Mouse (Mus musculus) stomach, embryonic 16.5 days (tissue): Measurements from ENCODE around the gene Ednrb. TPM values are rescaled to one million over a fixed set of nuclear protein-coding genes. Genes with fewer than 3 reads are reported as not detected.
A peak's percentile ranks its signal among the peaks of the same experiment; 100 is the strongest.
"Not testable (repeated sequence)": the region's sequence is repeated elsewhere in the genome, so short reads cannot be mapped to it uniquely, and the experiment has no call there.

Source experiments
- ATAC-seq: fragments of 200-750 bp; cut with Nextera tagmentation; 2 replicates; pipeline ENCODE4 v1.8.0; 2017; ENCODE audit warnings: moderate number of reproducible peaks, moderate TSS enrichment; ENCODE audit not compliant: insufficient read depth, low FRiP score
- H3K27ac ChIP-seq: fragments of 300-500 bp; sonication (generic); 2 replicates; pipeline ENCODE4 v1.5.1; 2014; ENCODE audit warnings: low read length
- H3K27me3 ChIP-seq: fragments of 300-500 bp; sonication (generic); 2 replicates; pipeline ENCODE4 v1.6.1; 2014; ENCODE audit warnings: low read length, control low read depth, mixed read lengths; ENCODE audit not compliant: control insufficient read depth, insufficient read depth
- H3K36me3 ChIP-seq: fragments of 300-500 bp; sonication (generic); 2 replicates; pipeline ENCODE4 v1.6.1; 2014; ENCODE audit warnings: low read length; ENCODE audit not compliant: control insufficient read depth, insufficient read depth
- H3K4me1 ChIP-seq: fragments of 300-500 bp; sonication (generic); 2 replicates; pipeline ENCODE4 v1.6.1; 2014; ENCODE audit warnings: low read length, control low read depth, mixed read lengths; ENCODE audit not compliant: control insufficient read depth, insufficient read depth
- H3K4me2 ChIP-seq: fragments of 300-500 bp; sonication (generic); 2 replicates; pipeline ENCODE4 v1.6.1; 2014; ENCODE audit warnings: low read depth, low read length, mixed read lengths
- H3K4me3 ChIP-seq: fragments of 300-500 bp; sonication (generic); replicated peaks from 2 replicates; pipeline ENCODE4 v1.5.1; 2014; ENCODE audit warnings: mild to moderate bottlenecking, low read length
- H3K9ac ChIP-seq: fragments of 300-500 bp; sonication (generic); 2 replicates; pipeline ENCODE4 v1.6.1; 2014; ENCODE audit warnings: low read length
- H3K9me3 ChIP-seq: fragments of 300-500 bp; sonication (generic); replicated peaks from 2 replicates; pipeline ENCODE4 v1.6.1; 2016; ENCODE audit warnings: low read length, control low read depth; ENCODE audit not compliant: control insufficient read depth
- WGBS: fragments of 180-500 bp; shearing (Covaris S2); extraction: QIAGEN DNeasy Blood & Tissue Kit; methylation state at CpG from one replicate; pipeline ENCODE4 v1.1.7; 2014; 5-methylcytosine and 5-hydroxymethylcytosine counted together
- polyA plus RNA-seq: library from polyadenylated mRNA; unstranded; fragments of >200 nt; fragmentation: Nextera tagmentation; extraction: Ambion mirVana; gene quantifications from 2 replicates; pipeline ENCODE4 v1.2.1, GENCODE M21; 2015

Gene Ednrb
- polyA plus RNA-seq, 1 experiment from 2014 or later, result 109 TPM

GRCm38 (mm10) chr14:103780336-103780735 lies 63.9 kb downstream of the Ednrb start:
- H3K27me3 ChIP-seq, H3K4me1 ChIP-seq, H3K36me3 ChIP-seq, ATAC-seq, H3K4me3 ChIP-seq, H3K9me3 ChIP-seq, H3K4me2 ChIP-seq, H3K9ac ChIP-seq, H3K27ac ChIP-seq: not testable (repeated sequence)
- 91% methylated on average over 6 of the region's 6 CpGs for WGBS

GRCm38 (mm10) chr14:103779276-103779675 lies 64.9 kb downstream of the Ednrb start:
- H3K9me3 ChIP-seq, result no peaks in the 10 kb centered on the region
- no peaks in the 10 kb centered on the region for H3K36me3 ChIP-seq
- no peaks in the 10 kb centered on the region for H3K27me3 ChIP-seq
- 0 out of 2 replicates have a peak overlapping the region, but pooled peaks have one; percentile 49 for H3K4me2 ChIP-seq
- peak overlapping the region; percentile 20; the same call in 1 of the 2 replicates for H3K27ac ChIP-seq
- H3K9ac ChIP-seq, result no peak overlapping the region
- WGBS, result 58% methylated on average over 6 of the region's 6 CpGs
- no peak overlapping the region for H3K4me3 ChIP-seq
- ATAC-seq, result no peak
- H3K4me1 ChIP-seq, result peaks cover 3% of the 10 kb centered on the region; the same call in 1 of the 2 replicates

- WGBS, result 44% methylated on average over 13 of the region's 13 CpGs
- Histone ChIP-seq H3K4me2 (peak overlapping the region; percentile 49), H3K9ac (peak overlapping the region; percentile 37; the same call in 1 of the 2 replicates), H3K36me3 (no peaks in the 10 kb centered on the region), H3K9me3 (no peaks in the 10 kb centered on the region), H3K27me3 (no peaks in the 10 kb centered on the region), H3K4me1 (peaks cover 3% of the 10 kb centered on the region; the same call in 1 of the 2 replicates), H3K4me3 (peak overlapping the region; percentile 15), H3K27ac (peak overlapping the region; percentile 84)
- ATAC-seq, result peak; percentile 61; the same call in 1 of the 2 replicates
Measured at GRCm38 (mm10) chr14:103778533-103779151, 65.6 kb downstream of the Ednrb start.

GRCm38 (mm10) chr14:103778009-103778431 lies 66.2 kb downstream of the Ednrb start:
- peak; percentile 76; the same call in 1 of the 2 replicates for ATAC-seq
- WGBS, result 21% methylated on average over 12 of the region's 12 CpGs
- H3K4me2 ChIP-seq, result peak overlapping the region; percentile 49
- H3K27me3 ChIP-seq, result no peaks in the 10 kb centered on the region
- H3K4me3 ChIP-seq, result peak overlapping the region; percentile 15
- H3K4me1 ChIP-seq, result peaks cover 3% of the 10 kb centered on the region; the same call in 1 of the 2 replicates
- no peaks in the 10 kb centered on the region for H3K36me3 ChIP-seq
- no peaks in the 10 kb centered on the region for H3K9me3 ChIP-seq
- H3K9ac ChIP-seq, result peak overlapping the region; percentile 37
- peak overlapping the region; percentile 84 for H3K27ac ChIP-seq

- no peak for ATAC-seq
- Histone ChIP-seq H3K9me3 (no peaks in the 10 kb centered on the region), H3K36me3 (no peaks in the 10 kb centered on the region), H3K9ac (no peak overlapping the region), H3K27ac (peak overlapping the region; percentile 84; the same call in 1 of the 2 replicates), H3K4me3 (no peak overlapping the region), H3K4me2 (no peak overlapping the region), H3K27me3 (no peaks in the 10 kb centered on the region), H3K4me1 (peaks cover 3% of the 10 kb centered on the region; the same call in 1 of the 2 replicates)
- 63% methylated on average over 4 of the region's 4 CpGs for WGBS
Measured at GRCm38 (mm10) chr14:103777386-103777785, 66.8 kb downstream of the Ednrb start.

GRCm38 (mm10) chr14:103769319-103770245 lies 74.6 kb downstream of the Ednrb start:
- WGBS, result 49% methylated on average over 9 of the region's 9 CpGs
- Histone ChIP-seq H3K9ac (no peak overlapping the region; the same call in 1 of the 2 replicates), H3K4me2 (no peak overlapping the region), H3K4me3 (no peak overlapping the region), H3K4me1 (peaks cover 3% of the 10 kb centered on the region; the same call in 1 of the 2 replicates), H3K36me3 (no peaks in the 10 kb centered on the region), H3K9me3 (no peaks in the 10 kb centered on the region), H3K27me3 (no peaks in the 10 kb centered on the region), H3K27ac (peak overlapping the region; percentile 41; the same call in 1 of the 2 replicates)
- ATAC-seq, result no peak

GRCm38 (mm10) chr14:103767488-103767887 lies 76.7 kb downstream of the Ednrb start:
- H3K9ac ChIP-seq, result no peak overlapping the region
- H3K36me3 ChIP-seq, result no peaks in the 10 kb centered on the region
- no peak overlapping the region for H3K4me3 ChIP-seq
- H3K4me1 ChIP-seq, result peaks cover 3% of the 10 kb centered on the region; the same call in 1 of the 2 replicates
- H3K27ac ChIP-seq, result peak overlapping the region; percentile 88
- WGBS, result 44% methylated on average over 6 of the region's 6 CpGs
- no peaks in the 10 kb centered on the region for H3K27me3 ChIP-seq
- H3K9me3 ChIP-seq, result no peaks in the 10 kb centered on the region
- ATAC-seq, result peak; percentile 58; the same call in 1 of the 2 replicates
- H3K4me2 ChIP-seq, result no peak overlapping the region
